Mouse (Mus musculus) brain, embryonic 14.5 days (tissue): Measurements from ENCODE around the gene Sh3d21.

Experiments
- CTCF ChIP-seq: fragments of 200-500 bp; IDR thresholded peaks from 2 replicates; pipeline ENCODE4 v1.5.1; 2012; ENCODE audit warnings: inconsistent platforms, mild to moderate bottlenecking, moderate library complexity, borderline replicate concordance; ENCODE audit not compliant: insufficient read depth, insufficient read length; ENCODE audit errors: extremely low read depth
- POLR2A ChIP-seq: fragments of 200-500 bp; IDR thresholded peaks from 2 replicates; pipeline ENCODE4 v1.6.1; 2012; ENCODE audit warnings: mild to moderate bottlenecking, inconsistent platforms, borderline replicate concordance; ENCODE audit not compliant: poor library complexity, insufficient read depth, insufficient read length, severe bottlenecking; ENCODE audit errors: extremely low read depth

- TF ChIP-seq CTCF = no peak
- no peak for TF ChIP-seq POLR2A
Observed at GRCm38 (mm10) chr4:126120506-126120905, 42.8 kb downstream of the Sh3d21 start.
